Mouse (Mus musculus) brown adipose tissue, adult 24 weeks (tissue): ENCODE measurements at regions not wholly inside any gene's neighbourhood (a gene's known extent, or its start where the extent isn't known, plus 50 kb on each side); places are given as distances from the start of the nearest gene placed in this dataset.

Experiments used
- H3K27ac ChIP-seq: fragments of 200-500 bp; replicated peaks from 2 replicates; pipeline ENCODE4 v1.5.1; 2012; ENCODE audit warnings: low read depth, mild to moderate bottlenecking, low read length
- H3K4me1 ChIP-seq: fragments of 200-500 bp; 2 replicates; pipeline ENCODE4 v1.6.1; 2012; ENCODE audit warnings: low read length, mixed read lengths; ENCODE audit not compliant: control insufficient read depth, insufficient read depth, insufficient read length
- H3K4me3 ChIP-seq: fragments of 200-500 bp; 2 replicates; pipeline ENCODE4 v1.5.1; 2012; ENCODE audit warnings: low read depth, mild to moderate bottlenecking, low read length, moderate library complexity; ENCODE audit not compliant: insufficient read depth

DNA sequence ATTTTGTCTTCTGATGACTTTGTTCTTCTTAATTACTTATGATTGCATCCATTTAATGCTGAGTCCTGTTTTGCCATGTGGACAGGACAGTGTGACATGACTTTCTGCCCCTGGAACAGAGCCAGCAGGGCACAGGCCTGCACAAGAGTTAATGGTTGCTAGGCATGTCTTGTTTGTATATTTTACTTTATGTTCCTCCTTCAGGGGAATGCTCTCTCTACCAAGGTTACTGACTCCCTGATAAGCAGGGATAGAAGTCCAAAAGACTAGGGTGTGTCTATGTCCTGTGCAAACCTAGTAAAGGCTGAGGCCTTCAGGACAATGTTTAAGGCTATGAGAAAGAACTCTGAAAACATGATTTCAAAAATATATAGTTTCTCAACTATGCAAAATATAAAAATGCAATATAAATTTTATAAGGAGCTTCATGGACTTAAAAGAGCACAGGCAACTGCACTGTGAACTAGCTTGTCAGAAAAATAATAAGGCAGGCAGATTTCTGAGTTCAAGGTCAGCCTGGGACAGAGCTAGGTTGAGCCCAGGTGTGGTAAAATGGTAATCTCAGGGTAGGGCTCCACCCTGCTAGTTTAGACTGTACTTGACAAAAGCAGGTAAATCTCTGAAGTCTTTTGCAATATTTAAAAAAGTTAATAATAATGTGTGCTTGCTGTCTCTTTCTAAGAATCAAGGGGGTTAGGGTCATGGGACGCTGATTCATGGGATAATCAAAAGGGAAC, 99.7 kb upstream of the Gbe1 start:
- H3K4me1 ChIP-seq = no peaks in the 10 kb centered on the region
- H3K4me3 ChIP-seq = no peak overlapping the region
- H3K27ac ChIP-seq = no peak overlapping the region

- no peaks in the 10 kb centered on the region for H3K4me1 ChIP-seq
- no peak overlapping the region for H3K4me3 ChIP-seq
- H3K27ac ChIP-seq = no peak overlapping the region
Measured at GRCm38 (mm10) chr16:70214800-70215199, 98.9 kb upstream of the Gbe1 start.

DNA sequence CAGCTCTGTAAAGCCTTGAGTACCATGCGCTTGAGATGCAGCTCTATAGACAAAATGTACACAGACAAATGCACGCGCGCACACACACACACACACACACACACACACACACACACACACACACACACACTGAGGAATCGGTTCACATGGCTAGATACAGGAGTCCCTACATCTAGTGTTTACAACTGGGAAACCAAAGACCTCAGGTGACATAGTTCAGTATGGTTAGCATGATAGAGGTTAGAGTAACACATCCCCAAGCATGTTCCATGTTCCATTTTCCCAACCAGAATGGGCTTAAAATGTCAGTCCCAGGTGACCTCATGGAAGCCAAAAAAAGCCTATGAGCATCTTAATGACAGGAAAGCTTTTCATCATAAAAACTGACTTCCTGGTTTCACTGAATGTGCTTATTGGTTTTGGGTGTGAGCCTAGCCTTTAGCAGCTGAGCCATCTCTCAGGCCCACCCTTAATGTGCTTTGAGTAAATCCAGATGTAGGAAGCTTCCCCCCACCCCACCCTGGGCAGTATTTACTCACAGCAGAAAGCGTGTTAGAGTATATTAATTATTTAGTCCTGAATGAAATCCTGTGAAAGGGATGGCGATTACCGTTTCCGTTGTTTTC, 86.0 kb upstream of the Gbe1 start:
- Histone ChIP-seq H3K4me1 (no peaks in the 10 kb centered on the region), H3K4me3 (no peak overlapping the region), H3K27ac (no peak overlapping the region)

DNA sequence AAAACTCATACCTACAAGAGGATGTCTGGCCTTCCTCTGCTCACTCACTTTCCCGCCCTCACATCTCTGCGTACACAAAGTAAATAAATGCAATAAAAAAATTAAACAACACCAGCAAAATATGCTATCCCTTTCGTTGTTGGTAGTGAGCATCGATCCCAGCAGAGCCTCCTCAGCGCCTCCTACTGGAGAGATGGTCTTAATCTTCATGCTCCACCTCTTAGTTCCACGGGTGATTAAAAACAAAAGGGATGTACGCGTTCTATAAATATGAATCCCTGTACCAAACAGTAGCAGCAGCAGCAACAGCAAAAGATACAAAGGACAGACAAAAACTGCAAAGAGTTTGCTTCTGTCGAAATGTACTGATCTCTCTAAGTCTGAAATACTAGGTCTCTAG, 81.0 kb upstream of the Gbe1 start:
- H3K4me1 ChIP-seq = no peaks in the 10 kb centered on the region
- H3K27ac ChIP-seq = no peak overlapping the region
- no peak overlapping the region for H3K4me3 ChIP-seq

DNA sequence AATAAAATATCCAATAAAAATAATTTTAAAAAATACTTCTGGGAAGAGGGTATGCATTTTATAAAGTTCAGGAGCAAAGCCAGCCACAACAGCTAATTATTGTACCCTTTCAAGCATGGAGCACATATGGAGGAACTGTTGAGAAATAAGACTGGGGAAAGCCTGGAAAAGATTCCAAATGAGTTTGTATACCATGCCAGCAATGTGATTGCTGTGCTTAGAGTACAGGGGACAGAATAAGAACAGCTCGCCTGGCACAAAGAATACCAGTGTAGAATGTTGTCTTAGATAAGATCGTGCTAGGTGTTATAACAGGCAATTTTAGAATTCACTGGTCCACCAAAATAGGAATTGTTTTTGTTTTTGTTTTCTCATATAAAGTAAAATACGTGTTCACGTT, 78.6 kb upstream of the Gbe1 start:
- Histone ChIP-seq H3K4me3 (no peak overlapping the region), H3K27ac (no peak overlapping the region), H3K4me1 (no peaks in the 10 kb centered on the region)

GRCm38 (mm10) chr16:70239432-70239941, 74.3 kb upstream of the Gbe1 start:
- Histone ChIP-seq H3K4me1 (no peaks in the 10 kb centered on the region), H3K4me3 (no peak overlapping the region), H3K27ac (no peak overlapping the region)

- no peak overlapping the region for H3K27ac ChIP-seq
Measured at GRCm38 (mm10) chr16:70244205-70244756, 69.5 kb upstream of the Gbe1 start.

GRCm38 (mm10) chr16:70244963-70245362, 68.8 kb upstream of the Gbe1 start:
- Histone ChIP-seq H3K27ac (no peak overlapping the region), H3K4me1 (no peaks in the 10 kb centered on the region), H3K4me3 (no peak overlapping the region)

More at GRCm38 (mm10) chr16:70244205-70244756, 69.5 kb upstream of the Gbe1 start:
- Histone ChIP-seq H3K4me3 (no peak overlapping the region), H3K4me1 (no peaks in the 10 kb centered on the region)

DNA sequence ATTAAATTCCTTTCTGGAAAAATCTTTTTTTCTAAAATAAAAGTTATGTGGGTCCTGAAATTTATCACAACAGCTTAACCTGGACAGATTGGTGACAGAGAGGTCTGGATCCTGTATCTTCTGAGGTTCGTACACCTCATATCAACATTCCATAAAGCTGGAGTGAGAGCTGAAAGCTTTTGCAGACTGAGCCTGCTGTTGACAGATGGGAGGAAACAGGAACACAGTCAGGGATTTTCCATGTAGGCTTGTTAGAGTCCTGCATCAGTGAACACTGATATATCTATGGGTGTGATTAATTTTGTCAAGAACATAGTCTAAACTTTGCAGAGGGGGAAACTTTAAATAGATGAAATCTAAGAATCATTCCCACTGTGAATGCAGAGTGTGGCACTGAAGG, 54.4 kb upstream of the Gbe1 start:
- Histone ChIP-seq H3K4me1 (no peaks in the 10 kb centered on the region), H3K27ac (no peak overlapping the region), H3K4me3 (no peak overlapping the region)

GRCm38 (mm10) chr16:70260151-70260550, 53.6 kb upstream of the Gbe1 start:
- H3K27ac ChIP-seq = no peak overlapping the region
- no peaks in the 10 kb centered on the region for H3K4me1 ChIP-seq
- H3K4me3 ChIP-seq = no peak overlapping the region
